Mouse (Mus musculus) testis, adult 2 months (tissue): ENCODE measurements around the gene Ivd.

ENCODE experiments used
- CTCF ChIP-seq: fragments of 200-500 bp; IDR thresholded peaks from 2 replicates; pipeline ENCODE4 v1.5.1; 2012; ENCODE audit warnings: low read depth, mild to moderate bottlenecking, inconsistent platforms, low read length, moderate library complexity; ENCODE audit not compliant: control insufficient read depth, insufficient read depth, insufficient replicate concordance
- POLR2A ChIP-seq: fragments of 200-500 bp; IDR thresholded peaks from 2 replicates; pipeline ENCODE4 v1.6.1; 2012; ENCODE audit warnings: low read depth, mild to moderate bottlenecking, inconsistent platforms, low read length, moderate library complexity; ENCODE audit not compliant: control insufficient read depth

DNA sequence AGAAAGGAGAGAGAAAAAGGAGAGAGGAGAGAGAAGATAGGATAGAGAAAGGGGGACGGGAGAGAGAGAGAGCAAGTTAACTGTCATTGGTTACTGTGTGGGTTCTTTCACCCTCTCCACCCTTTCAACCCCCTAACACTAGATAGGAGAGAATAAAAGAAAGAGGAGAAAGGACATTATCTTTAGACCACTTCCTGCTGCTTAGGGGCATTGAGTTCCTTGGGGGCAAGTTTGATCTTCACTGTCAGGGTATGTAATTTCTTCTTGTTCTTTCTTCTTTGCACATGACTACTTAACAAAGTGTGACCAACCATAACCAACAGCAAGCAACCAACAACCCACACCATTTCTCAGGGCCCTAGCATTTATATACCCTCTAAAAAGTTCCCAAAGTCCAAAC lies 49.0 kb upstream of the Ivd start:
- TF ChIP-seq POLR2A, result no peak
- no peak for TF ChIP-seq CTCF
